Mouse (Mus musculus) hindbrain, embryonic 12.5 days (tissue): ENCODE measurements around the gene Fam122b. TPM values are rescaled to one million over a fixed set of nuclear protein-coding genes. Genes with fewer than 3 reads are reported as not detected.

Experiments used
- ATAC-seq: fragments of 200-750 bp; cut with Nextera tagmentation; 2 replicates; pipeline ENCODE4 v1.8.0; 2017; ENCODE audit warnings: moderate TSS enrichment; ENCODE audit not compliant: low FRiP score
- H3K27ac ChIP-seq: fragments of 300-500 bp; sonication (generic); 2 replicates; pipeline ENCODE4 v1.5.1; 2016; ENCODE audit warnings: mild to moderate bottlenecking
- H3K27me3 ChIP-seq: fragments of 300-500 bp; sonication (generic); 2 replicates; pipeline ENCODE4 v1.6.1; 2016; ENCODE audit warnings: mild to moderate bottlenecking
- H3K36me3 ChIP-seq: fragments of 300-500 bp; sonication (generic); 2 replicates; pipeline ENCODE4 v1.6.1; 2016; ENCODE audit warnings: mild to moderate bottlenecking
- H3K4me1 ChIP-seq: fragments of 300-500 bp; sonication (generic); 2 replicates; pipeline ENCODE4 v1.6.1; 2016
- H3K4me2 ChIP-seq: fragments of 300-500 bp; sonication (generic); replicated peaks from 2 replicates; pipeline ENCODE4 v1.6.1; 2016; ENCODE audit warnings: mild to moderate bottlenecking
- H3K4me3 ChIP-seq: fragments of 300-500 bp; sonication (generic); 2 replicates; pipeline ENCODE4 v1.5.1; 2016; ENCODE audit warnings: mild to moderate bottlenecking
- H3K9ac ChIP-seq: fragments of 300-500 bp; sonication (generic); 2 replicates; pipeline ENCODE4 v1.6.1; 2016; ENCODE audit warnings: mild to moderate bottlenecking, moderate library complexity
- H3K9me3 ChIP-seq: fragments of 300-500 bp; sonication (generic); replicated peaks from 2 replicates; pipeline ENCODE4 v1.6.1; 2016; ENCODE audit warnings: mild to moderate bottlenecking
- WGBS: fragments of 180-500 bp; shearing (Covaris S2); methylation state at CpG from one replicate; pipeline ENCODE4 v1.1.7; 2016; 5-methylcytosine and 5-hydroxymethylcytosine counted together
- polyA plus RNA-seq: library from polyadenylated mRNA; unstranded; fragments of >200 nt; fragmentation: Nextera tagmentation; extraction: Ambion mirVana; gene quantifications from 2 replicates; pipeline ENCODE4 v1.2.1, GENCODE M21; 2016

Fam122b gene
- polyA plus RNA-seq, 1 experiment from 2014 or later: 5.5 TPM

DNA sequence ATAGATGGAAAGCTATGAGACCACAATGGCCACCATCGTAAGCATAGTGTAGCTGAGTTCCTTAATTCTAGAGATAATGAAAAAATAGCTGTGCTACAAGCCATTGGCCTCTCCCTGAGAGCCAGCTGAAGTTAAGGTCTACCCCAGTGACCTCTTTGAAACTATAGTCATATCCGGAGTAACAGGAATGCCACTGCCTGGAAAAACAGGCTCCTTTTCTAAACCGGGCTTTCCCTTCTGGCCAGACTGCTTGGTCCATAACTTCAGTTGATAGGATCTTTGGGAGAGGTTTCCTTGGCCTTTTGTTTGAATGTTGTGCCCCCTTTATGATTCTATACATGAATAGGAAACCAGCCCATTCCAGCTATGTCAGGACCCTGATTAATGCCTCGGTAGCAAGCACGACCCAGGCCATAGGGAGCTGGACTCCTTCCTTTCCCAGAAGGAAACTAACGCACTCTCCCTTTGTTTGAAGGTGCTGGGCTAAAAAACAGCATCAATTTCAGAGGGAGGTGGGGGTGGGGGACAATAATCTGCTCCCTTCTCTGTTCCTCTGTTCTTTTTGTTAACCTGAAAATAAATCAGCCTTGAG, 45.2 kb downstream of the Fam122b start:
- no peaks in the 10 kb centered on the region for H3K27me3 ChIP-seq
- no peak overlapping the region for H3K4me2 ChIP-seq
- no peaks in the 10 kb centered on the region for H3K9me3 ChIP-seq
- no peaks in the 10 kb centered on the region for H3K36me3 ChIP-seq
- no peaks in the 10 kb centered on the region for H3K4me1 ChIP-seq
- 57% methylated on average over 6 of the region's 6 CpGs for WGBS
- no peak overlapping the region for H3K4me3 ChIP-seq
- ATAC-seq: no peak
- no peak overlapping the region for H3K9ac ChIP-seq
- no peak overlapping the region for H3K27ac ChIP-seq

DNA sequence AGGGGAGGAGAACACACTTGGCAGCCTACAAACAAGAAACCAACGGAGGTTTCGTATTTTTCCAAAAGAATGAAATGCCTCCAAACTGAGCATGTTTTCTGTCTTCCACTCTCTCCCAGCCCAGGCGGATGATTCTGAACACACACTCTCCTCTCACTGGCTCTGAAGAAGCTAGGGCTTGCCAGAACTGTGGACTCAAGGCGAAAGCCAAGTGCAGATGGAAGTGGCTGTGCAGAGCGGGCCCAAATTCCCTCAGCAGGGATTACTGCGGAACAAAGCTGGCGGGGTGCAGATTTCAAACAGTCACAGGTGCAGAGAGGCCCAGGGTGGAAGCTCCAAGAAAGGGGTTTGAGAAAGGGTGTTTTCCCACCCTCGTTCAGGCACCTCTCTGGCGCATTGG, 48.8 kb downstream of the Fam122b start:
- H3K4me1 ChIP-seq: no peaks in the 10 kb centered on the region
- WGBS: 79% methylated on average over 9 of the region's 9 CpGs
- ATAC-seq: no peak
- H3K4me3 ChIP-seq: no peak overlapping the region
- H3K9me3 ChIP-seq: no peaks in the 10 kb centered on the region
- H3K27ac ChIP-seq: no peak overlapping the region
- no peaks in the 10 kb centered on the region for H3K36me3 ChIP-seq
- no peaks in the 10 kb centered on the region for H3K27me3 ChIP-seq
- no peak overlapping the region for H3K4me2 ChIP-seq
- H3K9ac ChIP-seq: no peak overlapping the region

DNA sequence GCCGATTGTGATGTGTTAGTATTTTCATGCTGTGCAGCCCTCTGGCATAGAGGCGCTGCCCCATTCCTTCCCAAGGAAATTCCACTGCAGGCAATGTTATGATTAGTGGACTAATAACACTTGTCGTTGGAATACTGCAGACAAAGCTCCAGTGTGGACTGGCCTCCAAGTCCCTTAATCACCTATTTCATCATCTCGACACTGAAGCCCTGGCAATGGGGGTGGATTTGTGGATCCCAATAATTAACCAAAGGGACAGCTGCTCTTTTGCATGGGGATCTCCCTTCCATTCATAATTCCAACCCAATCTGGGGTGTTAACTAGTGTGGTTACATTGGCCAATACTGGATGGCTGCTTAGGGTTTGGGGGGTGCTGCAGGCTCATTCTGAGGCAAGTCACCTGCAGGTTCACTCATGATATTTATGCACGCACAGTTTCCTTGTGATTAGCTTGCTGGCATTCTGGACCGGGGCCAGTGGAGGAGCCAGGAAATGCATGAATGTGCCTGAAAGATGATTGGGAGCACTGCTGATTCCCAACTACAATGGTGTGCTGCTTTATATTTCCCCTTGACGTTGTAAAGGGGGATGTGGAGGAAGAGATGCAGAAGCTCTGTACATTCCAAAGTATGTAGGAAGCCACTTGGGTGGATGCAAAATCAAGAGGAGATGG, 54.9 kb downstream of the Fam122b start:
- Histone ChIP-seq H3K4me2 (no peak overlapping the region), H3K9me3 (no peaks in the 10 kb centered on the region), H3K4me3 (no peak overlapping the region), H3K36me3 (no peaks in the 10 kb centered on the region), H3K4me1 (0 out of 2 replicates have a peak, but pooled peaks cover 4% of the 10 kb centered on the region), H3K27me3 (no peaks in the 10 kb centered on the region), H3K9ac (no peak overlapping the region), H3K27ac (no peak overlapping the region)
- 66% methylated on average over 7 of the region's 7 CpGs for WGBS
- no peak for ATAC-seq

GRCm38 (mm10) chrX:53213838-53214237, 55.8 kb downstream of the Fam122b start:
- Histone ChIP-seq H3K27ac (no peak overlapping the region), H3K36me3 (no peaks in the 10 kb centered on the region), H3K4me1 (0 out of 2 replicates have a peak, but pooled peaks cover 4% of the 10 kb centered on the region), H3K4me3 (no peak overlapping the region), H3K4me2 (no peak overlapping the region), H3K9ac (no peak overlapping the region), H3K9me3 (no peaks in the 10 kb centered on the region), H3K27me3 (no peaks in the 10 kb centered on the region)
- 69% methylated on average over 2 of the region's 2 CpGs for WGBS
- ATAC-seq: no peak

DNA sequence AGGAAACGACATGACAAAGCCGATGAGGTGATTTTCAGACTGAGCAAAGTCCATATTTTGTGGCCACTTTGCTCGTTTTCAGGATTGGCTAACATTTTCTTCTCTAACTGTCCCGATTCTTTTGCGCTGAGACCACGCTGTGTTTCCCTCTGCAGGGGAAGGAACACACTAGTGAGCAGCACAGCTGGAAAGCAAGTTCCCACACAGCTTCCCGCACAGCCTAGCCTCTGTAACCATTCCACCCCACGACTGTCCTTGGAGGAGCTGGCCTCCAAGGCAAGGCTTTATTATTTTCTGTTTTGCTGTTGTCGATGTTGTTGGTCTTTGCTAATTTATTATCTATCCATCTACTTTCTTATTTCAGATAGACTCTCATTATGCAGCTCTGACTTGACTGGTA, 57.1 kb downstream of the Fam122b start:
- Histone ChIP-seq H3K36me3 (no peaks in the 10 kb centered on the region), H3K27me3 (no peaks in the 10 kb centered on the region), H3K4me2 (no peak overlapping the region), H3K9me3 (no peaks in the 10 kb centered on the region), H3K4me3 (no peak overlapping the region), H3K4me1 (0 out of 2 replicates have a peak, but pooled peaks cover 4% of the 10 kb centered on the region), H3K9ac (no peak overlapping the region), H3K27ac (0 out of 2 replicates have a peak overlapping the region, but pooled peaks have one; percentile 9)
- ATAC-seq: no peak
- WGBS: 54% methylated on average over 9 of the region's 9 CpGs

DNA sequence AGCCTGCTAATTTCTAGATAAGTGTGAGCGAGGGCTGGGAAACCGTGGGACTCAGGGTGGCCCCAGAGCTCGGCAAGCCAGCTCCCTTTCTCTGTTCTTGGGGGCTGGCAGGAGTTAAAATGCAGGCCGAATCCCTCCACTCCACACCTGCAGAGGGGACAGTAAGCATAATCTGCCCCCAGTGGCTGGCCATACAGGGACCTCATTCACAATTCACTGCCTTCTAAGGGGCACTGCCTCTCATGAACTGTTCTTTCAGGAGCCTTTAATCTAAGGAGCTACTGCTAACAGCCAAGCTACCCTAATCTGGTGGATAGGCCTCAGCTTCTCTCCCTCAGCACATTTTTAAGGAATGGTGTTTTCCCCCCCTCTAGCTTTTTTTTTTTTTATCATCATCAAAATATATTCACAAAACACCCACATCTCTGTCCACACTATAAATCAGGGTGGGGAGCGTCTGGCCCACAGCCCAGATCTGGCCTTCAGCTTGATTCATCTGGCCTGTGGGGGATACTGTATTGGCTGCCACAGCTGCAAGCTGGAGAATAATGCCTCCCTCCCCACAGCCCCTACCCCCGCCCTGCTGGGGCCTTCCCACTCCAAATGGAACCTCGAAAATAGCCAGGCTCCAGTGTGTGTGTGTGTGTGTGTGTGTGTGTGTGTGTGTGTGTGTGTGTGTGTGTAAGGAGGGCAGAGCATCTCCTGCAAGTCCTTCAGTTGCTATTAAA, 57.7 kb downstream of the Fam122b start:
- ATAC-seq: peak; percentile 87
- Histone ChIP-seq H3K36me3 (no peaks in the 10 kb centered on the region), H3K4me3 (no peak overlapping the region), H3K9me3 (no peaks in the 10 kb centered on the region), H3K27ac (peak overlapping the region; percentile 52; the same call in 1 of the 2 replicates), H3K27me3 (no peaks in the 10 kb centered on the region), H3K4me1 (0 out of 2 replicates have a peak, but pooled peaks cover 4% of the 10 kb centered on the region), H3K9ac (no peak overlapping the region), H3K4me2 (no peak overlapping the region)
- WGBS: 50% methylated on average over 7 of the region's 7 CpGs

GRCm38 (mm10) chrX:53209431-53209830, 60.2 kb downstream of the Fam122b start:
- H3K27ac ChIP-seq: no peak overlapping the region
- no peak for ATAC-seq
- no peaks in the 10 kb centered on the region for H3K9me3 ChIP-seq
- no peaks in the 10 kb centered on the region for H3K36me3 ChIP-seq
- 60% methylated on average over 7 of the region's 7 CpGs for WGBS
- no peaks in the 10 kb centered on the region for H3K27me3 ChIP-seq
- no peak overlapping the region for H3K4me3 ChIP-seq
- 0 out of 2 replicates have a peak, but pooled peaks cover 4% of the 10 kb centered on the region for H3K4me1 ChIP-seq
- H3K4me2 ChIP-seq: no peak overlapping the region
- no peak overlapping the region for H3K9ac ChIP-seq

- H3K9ac ChIP-seq: no peak overlapping the region
- no peaks in the 10 kb centered on the region for H3K36me3 ChIP-seq
- ATAC-seq: no peak
- H3K4me3 ChIP-seq: no peak overlapping the region
- no peak overlapping the region for H3K4me2 ChIP-seq
- H3K27ac ChIP-seq: no peak overlapping the region
- H3K4me1 ChIP-seq: no peaks in the 10 kb centered on the region
- H3K9me3 ChIP-seq: no peaks in the 10 kb centered on the region
- no peaks in the 10 kb centered on the region for H3K27me3 ChIP-seq
- 43% methylated on average over 3 of the region's 3 CpGs for WGBS
Observed at GRCm38 (mm10) chrX:53204690-53205311, 64.8 kb downstream of the Fam122b start.

DNA sequence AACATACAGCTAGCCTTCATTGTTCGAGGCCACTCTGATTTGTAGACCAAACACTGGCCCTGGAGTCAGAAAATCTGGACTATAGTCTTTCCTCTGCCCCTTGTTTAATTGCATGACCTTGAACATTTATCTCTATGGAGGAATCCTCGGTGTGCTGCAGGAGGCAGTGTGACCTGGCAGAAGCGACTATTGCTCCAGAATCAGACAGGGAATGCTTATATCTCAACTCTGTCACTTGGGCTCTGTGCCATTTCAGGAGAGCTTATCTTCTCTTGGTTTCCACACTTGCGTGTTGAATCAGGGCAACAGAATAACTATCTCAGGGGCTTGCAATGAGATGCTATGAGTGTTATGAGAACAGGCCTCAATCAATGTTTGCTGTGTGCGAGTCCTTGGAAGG, 68.0 kb downstream of the Fam122b start:
- Histone ChIP-seq H3K27ac (no peak overlapping the region), H3K9me3 (no peaks in the 10 kb centered on the region), H3K9ac (no peak overlapping the region), H3K27me3 (no peaks in the 10 kb centered on the region), H3K4me2 (no peak overlapping the region), H3K4me1 (no peaks in the 10 kb centered on the region), H3K4me3 (no peak overlapping the region), H3K36me3 (no peaks in the 10 kb centered on the region)
- 87% methylated on average over 5 of the region's 5 CpGs for WGBS
- ATAC-seq: no peak

GRCm38 (mm10) chrX:53197681-53198080, 71.9 kb downstream of the Fam122b start:
- Histone ChIP-seq H3K4me2 (no peak overlapping the region), H3K27ac (no peak overlapping the region), H3K9ac (no peak overlapping the region), H3K36me3 (no peaks in the 10 kb centered on the region), H3K4me1 (no peaks in the 10 kb centered on the region), H3K4me3 (no peak overlapping the region), H3K9me3 (no peaks in the 10 kb centered on the region), H3K27me3 (no peaks in the 10 kb centered on the region)
- ATAC-seq: no peak
- WGBS: 86% methylated on average over 4 of the region's 4 CpGs

DNA sequence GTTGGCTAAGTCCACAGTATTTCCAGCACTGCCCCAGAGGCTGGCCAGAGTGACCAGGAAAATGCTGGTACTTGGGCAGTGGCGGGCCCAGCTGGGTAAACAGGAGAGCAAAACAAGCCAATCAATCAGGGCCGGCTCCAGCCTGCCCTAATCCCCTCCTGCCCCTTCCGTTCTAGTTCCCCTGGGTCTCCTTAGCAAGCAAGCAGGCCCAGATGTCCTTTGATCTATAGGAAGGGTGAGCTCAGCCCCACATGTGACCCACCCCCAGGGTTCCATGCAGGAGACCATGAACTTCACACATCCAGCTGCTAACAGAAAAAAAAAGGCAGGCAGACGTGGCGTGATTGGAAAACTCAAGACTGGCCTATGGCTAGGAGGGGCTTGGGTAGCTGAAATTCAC, 73.2 kb downstream of the Fam122b start:
- Histone ChIP-seq H3K27ac (no peak overlapping the region), H3K4me3 (no peak overlapping the region), H3K36me3 (no peaks in the 10 kb centered on the region), H3K4me2 (no peak overlapping the region), H3K9ac (no peak overlapping the region), H3K4me1 (no peaks in the 10 kb centered on the region), H3K9me3 (no peaks in the 10 kb centered on the region), H3K27me3 (no peaks in the 10 kb centered on the region)
- no peak for ATAC-seq
- WGBS: 50% methylated on average over 5 of the region's 5 CpGs
